ENCODE assay signal across 15 mouse cellular contexts in the genomic region with DNA sequence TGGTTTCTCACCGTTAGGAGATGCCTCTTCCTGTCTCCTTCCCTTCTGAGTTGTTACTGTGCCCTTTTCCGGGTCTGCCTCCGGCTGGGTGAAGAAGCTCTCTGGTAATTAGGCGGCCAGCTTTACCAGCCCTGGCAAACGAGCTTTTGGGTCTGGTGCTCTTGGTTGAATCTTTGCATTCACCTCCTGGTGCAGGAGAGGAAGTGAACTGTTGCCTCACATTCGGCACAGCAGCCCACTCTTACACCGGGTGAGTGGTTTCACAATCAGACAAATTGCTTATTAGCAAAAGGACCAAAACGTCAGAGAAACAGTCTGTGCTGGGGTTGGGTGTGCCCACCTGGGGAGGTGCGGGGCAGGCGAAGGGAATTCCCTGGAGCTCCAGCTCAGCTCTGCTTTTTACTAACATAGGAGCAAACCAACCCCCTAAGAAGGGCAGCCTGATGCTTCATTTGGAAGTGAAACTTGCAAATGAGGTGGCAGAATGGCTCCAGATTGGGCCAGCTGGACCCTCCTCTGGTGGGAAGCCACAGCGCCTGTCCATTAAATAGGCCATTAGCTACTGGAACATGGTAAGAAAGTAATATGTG. TPM values are rescaled to one million over a fixed set of nuclear protein-coding genes. Genes with fewer than 3 reads are reported as not detected.
DNase-seq lines count a peak whose midpoint lies in the region; ATAC-seq lines count a peak whose summit lies in the region.
"Had no signal": no experiment of that assay in that cellular context is flagged by ENCODE, and none has a peak within 500 bp of the region (broad histone marks: within the 10 kb centered on the region; RNA-seq: fewer than 3 reads in every experiment).

No protein-coding gene starts in this region.

- ATAC-seq in liver, embryonic 13.5 days (ENCODE audit: low read depth) = no peak
- no peak for ATAC-seq in kidney, embryonic 14.5 days (ENCODE audit: low FRiP score, low TSS enrichment)

- no peaks in the 10 kb centered on the region for H3K27me3 ChIP-seq in liver, embryonic 13.5 days
- H3K27me3 ChIP-seq in kidney, embryonic 14.5 days (ENCODE audit: control insufficient read depth, insufficient read depth, low read length) = no peaks in the 10 kb centered on the region
- H3K27me3 ChIP-seq: hindbrain, embryonic 15.5 days had no signal

- WGBS in liver, embryonic 13.5 days (ENCODE audit: insufficient replicate concordance) = 44% methylated on average over 11 of the region's 11 CpGs
- 89% methylated on average over 11 of the region's 11 CpGs for WGBS in kidney, embryonic 14.5 days

- H3K9ac ChIP-seq in liver, embryonic 13.5 days = no peak overlapping the region
- no peak overlapping the region for H3K9ac ChIP-seq in kidney, embryonic 14.5 days (ENCODE audit: low read depth, low read length)
- H3K9ac ChIP-seq: hindbrain, embryonic 15.5 days had no signal

- DNase-seq in liver, embryonic 13.5 days = no peak
- no peak for DNase-seq in liver
- peak; percentile 19 for DNase-seq in T-cell, adult 2 months (ENCODE audit: low spot score)
- DNase-seq in lung, postnatal 4 days = peak; percentile 16 to 52
- peak; percentile 49 to 57 for DNase-seq in spleen, postnatal 36 days (ENCODE audit: low spot score in 2 of 2)
- no peak for DNase-seq in heart, adult 11 months
- no peak for DNase-seq in right cerebral cortex, postnatal 10 days (ENCODE audit: low spot score in 2 of 2)
- DNase-seq: kidney, postnatal 4 days had no signal

- H3K4me1 ChIP-seq in liver, embryonic 13.5 days (replicated peaks) = peaks cover 37% of the 10 kb centered on the region
- no peaks in the 10 kb centered on the region for H3K4me1 ChIP-seq in kidney, embryonic 14.5 days (ENCODE audit: control insufficient read depth, insufficient read depth, low read length)
- H3K4me1 ChIP-seq: hindbrain, embryonic 15.5 days had no signal

- no peak overlapping the region for H3K4me2 ChIP-seq in liver, embryonic 13.5 days
- no peak overlapping the region for H3K4me2 ChIP-seq in kidney, embryonic 14.5 days (replicated peaks; ENCODE audit: low read depth, low read length)
- H3K4me2 ChIP-seq: hindbrain, embryonic 15.5 days had no signal

- H3K4me3 ChIP-seq in liver, embryonic 13.5 days (replicated peaks) = no peak overlapping the region
- H3K4me3 ChIP-seq in kidney, embryonic 14.5 days (ENCODE audit: low read length) = no peak overlapping the region
- H3K4me3 ChIP-seq: heart, embryonic 10.5 days; hindbrain, embryonic 15.5 days; myocyte had no signal

- H3K9me3 ChIP-seq in liver, embryonic 13.5 days (replicated peaks) = no peaks in the 10 kb centered on the region
- H3K9me3 ChIP-seq in kidney, embryonic 14.5 days (ENCODE audit: control insufficient read depth, low read length) = no peaks in the 10 kb centered on the region
- H3K9me3 ChIP-seq: heart, embryonic 10.5 days; hindbrain, embryonic 15.5 days had no signal

- H3K36me3 ChIP-seq in liver, embryonic 13.5 days = peaks cover 98% of the 10 kb centered on the region
- peaks cover 91% of the 10 kb centered on the region for H3K36me3 ChIP-seq in kidney, embryonic 14.5 days (ENCODE audit: control insufficient read depth, insufficient read depth, low read length)

- peak overlapping the region; percentile 29; the same call in 1 of the 2 replicates for H3K27ac ChIP-seq in liver, embryonic 13.5 days
- no peak overlapping the region for H3K27ac ChIP-seq in kidney, embryonic 14.5 days (ENCODE audit: low read depth, low read length)
- H3K27ac ChIP-seq: heart, embryonic 10.5 days; hindbrain, embryonic 15.5 days; macrophage had no signal

RNA-seq across cellular contexts. Expression of a gene that starts 15.4 kb away (rescaled TPM):
- polyA plus RNA-seq in liver, embryonic 13.5 days (2015; fragmentation: Nextera tagmentation; extraction: Ambion mirVana) = 65.8 and 78.6 TPM in 2 replicates
- polyA plus RNA-seq in kidney, embryonic 14.5 days (2014; fragmentation: Nextera tagmentation; extraction: Ambion mirVana) = 43.4 and 83.7 TPM in 2 replicates

RNA-seq across cellular contexts. Expression of a gene that starts 23.5 kb away (rescaled TPM):
- 0.45 and 0.46 TPM in 2 replicates for polyA plus RNA-seq in liver, embryonic 13.5 days (2015; fragmentation: Nextera tagmentation; extraction: Ambion mirVana)
- polyA plus RNA-seq in kidney, embryonic 14.5 days (2014; fragmentation: Nextera tagmentation; extraction: Ambion mirVana) = 0.28 TPM in 1 of 2 replicates, not detected in the other
- polyA plus RNA-seq: brain, embryonic 14.5 days; frontal cortex, adult 2 months; hindbrain, embryonic 15.5 days; macrophage; myocyte had no signal

RNA-seq across cellular contexts. Expression of a gene that starts 40.7 kb away (rescaled TPM):
- 38.4 and 44.6 TPM in 2 replicates for polyA plus RNA-seq in liver, embryonic 13.5 days (2015; fragmentation: Nextera tagmentation; extraction: Ambion mirVana)
- 65.5 and 101 TPM in 2 replicates for polyA plus RNA-seq in kidney, embryonic 14.5 days (2014; fragmentation: Nextera tagmentation; extraction: Ambion mirVana)

RNA-seq across cellular contexts. Expression of a gene that starts 52.0 kb away (rescaled TPM):
- 0.08 and 0.15 TPM in 2 replicates for polyA plus RNA-seq in liver, embryonic 13.5 days (2015; fragmentation: Nextera tagmentation; extraction: Ambion mirVana)
- polyA plus RNA-seq in kidney, embryonic 14.5 days (2014; fragmentation: Nextera tagmentation; extraction: Ambion mirVana) = 0.46 and 0.62 TPM in 2 replicates
- polyA plus RNA-seq: myocyte had no signal

Comparison
In these comparisons a context has a peak if more than half of its experiments do, and no peak if none do; other contexts are left out.
1. DNase-seq: peak in T-cell, adult 2 months (single experiment), lung, postnatal 4 days (2 of 2) and spleen, postnatal 36 days (2 of 2); none in liver, embryonic 13.5 days (single experiment), liver (single experiment), heart, adult 11 months (single experiment) and right cerebral cortex, postnatal 10 days (0 of 2).